Mouse (Mus musculus) WW6 (cell line): ENCODE results near the gene Emc4.

Experiments used
- DNase-seq: peaks from one replicate; pipeline ENCODE4 v3.0.0-alpha.2; 2013; ENCODE audit warnings: low read depth, low spot score

Emc4 gene

DNA sequence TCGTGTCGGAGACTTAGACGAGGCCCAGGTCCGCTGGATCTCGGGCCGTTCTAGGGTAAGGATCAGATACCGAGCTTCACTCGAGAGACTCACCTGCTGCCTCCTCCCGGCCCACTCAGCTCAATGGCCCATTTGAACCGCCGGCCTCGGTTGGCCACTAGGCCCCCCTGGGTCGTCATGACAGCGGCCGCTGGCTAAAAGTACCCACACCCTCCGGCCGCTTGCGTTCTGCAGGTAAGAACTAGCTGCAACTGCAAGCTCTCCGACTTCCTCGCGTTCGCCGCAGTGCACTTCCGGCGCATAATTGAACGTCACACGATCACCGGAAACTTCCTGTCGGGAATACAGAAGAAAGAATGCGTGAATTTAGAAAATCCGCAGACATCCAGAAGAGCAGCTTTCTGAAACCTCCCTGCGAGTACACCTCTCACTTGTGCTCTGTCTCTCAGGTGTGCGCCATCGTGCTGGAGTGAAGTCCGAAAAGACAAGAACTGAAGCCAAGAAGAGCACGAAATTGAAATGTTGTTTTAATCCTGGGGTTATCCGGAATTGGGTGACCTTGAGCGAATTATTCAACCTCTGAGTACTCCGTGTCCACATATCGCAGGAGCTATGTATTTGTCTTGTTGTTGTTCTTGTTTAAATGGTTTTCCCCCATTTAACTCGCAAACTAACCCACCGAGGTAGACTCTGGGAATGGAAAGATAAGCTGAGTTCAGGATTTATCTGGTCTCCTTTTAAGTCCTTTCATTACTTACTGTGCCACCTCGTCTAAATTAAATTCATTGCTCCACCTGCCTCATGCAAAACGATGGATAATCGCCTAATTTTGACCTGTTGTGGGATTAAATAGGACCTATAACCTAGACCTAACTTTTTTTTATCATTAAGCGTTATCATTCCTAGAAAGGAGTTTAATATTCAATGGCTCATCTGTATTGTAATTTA, at the start of gene Emc4:
TSS of gene Emc4 (minus strand) at position 302 of the 948 bp plus-strand sequence.
- DNase-seq = peak; percentile 86

- DNase-seq = no peak
Measured at GRCm38 (mm10) chr2:112407030-112407429, 39.2 kb upstream of the Emc4 start.

DNA sequence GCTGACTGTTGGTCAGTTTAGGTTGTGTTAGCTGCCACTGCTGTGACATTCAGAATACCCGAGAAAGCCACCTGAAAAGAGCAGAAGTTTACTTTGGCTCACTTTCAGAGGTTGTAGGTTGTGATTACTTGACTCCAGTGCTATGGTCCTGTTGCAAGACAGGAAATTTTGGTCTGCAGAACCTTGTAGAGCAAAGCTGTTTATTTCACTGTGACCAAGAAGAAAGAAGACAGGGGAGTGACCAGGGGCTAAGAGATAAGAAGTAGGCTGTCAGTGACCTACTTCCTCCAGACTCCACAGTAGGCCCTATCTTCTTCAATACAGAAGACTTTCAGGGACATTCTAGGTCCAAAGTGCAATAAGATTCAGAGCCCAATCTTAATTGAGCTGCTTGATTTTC, 28.8 kb upstream of the Emc4 start:
- no peak for DNase-seq

- no peak for DNase-seq
Measured at GRCm38 (mm10) chr2:112393958-112394357, 26.1 kb upstream of the Emc4 start.

DNA sequence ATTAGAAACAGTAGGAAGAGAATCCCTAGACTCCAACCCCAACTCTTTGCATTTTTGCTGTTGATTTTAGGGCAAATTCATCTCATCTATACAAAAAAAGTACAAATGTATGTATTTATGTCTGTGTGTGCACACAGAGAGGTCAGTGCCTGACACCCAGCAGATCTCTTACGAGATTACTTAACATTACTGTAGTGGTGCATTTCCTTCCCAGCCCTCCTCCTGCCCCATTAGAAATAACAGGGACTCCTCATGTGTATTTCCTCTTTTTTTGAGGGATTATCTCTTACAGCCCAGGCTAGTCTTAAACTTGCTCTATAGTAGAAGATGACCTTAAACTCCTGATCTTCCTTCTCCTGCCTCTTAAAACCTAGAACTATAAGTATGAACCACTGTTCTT, 24.9 kb upstream of the Emc4 start:
- DNase-seq = no peak

DNA sequence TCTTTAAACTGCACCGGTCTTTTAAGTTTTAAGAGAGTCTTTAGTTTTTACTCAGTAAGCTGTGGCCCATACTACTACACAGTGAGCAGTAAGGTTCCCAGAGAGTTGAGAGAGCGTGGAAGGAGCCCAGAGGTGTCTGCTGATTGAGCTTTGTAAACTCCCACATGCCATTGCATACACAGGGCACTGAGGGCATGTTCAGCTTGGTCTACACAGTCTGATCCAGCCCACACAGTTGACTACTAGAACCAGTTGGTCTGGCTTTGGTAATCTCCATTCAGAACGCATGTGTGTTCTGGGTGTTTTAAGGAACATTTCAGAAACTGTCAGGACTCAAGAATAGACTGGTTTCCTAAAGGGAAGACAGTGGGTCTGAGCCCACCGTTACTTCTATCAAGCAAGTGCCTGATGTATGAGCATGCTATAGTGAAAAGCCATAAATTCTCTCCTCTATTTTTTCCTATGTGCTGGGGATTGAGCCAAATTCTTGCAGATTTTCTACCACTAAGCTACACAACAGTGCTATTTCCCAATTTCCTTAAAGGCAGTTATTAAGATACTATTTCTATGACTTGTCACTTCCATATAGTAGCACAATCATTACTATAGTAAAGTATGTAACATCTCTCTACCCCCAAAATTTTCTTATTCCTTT, 23.6 kb upstream of the Emc4 start:
- no peak for DNase-seq

- no peak for DNase-seq
Measured at GRCm38 (mm10) chr2:112390843-112391242, 23.0 kb upstream of the Emc4 start.

DNA sequence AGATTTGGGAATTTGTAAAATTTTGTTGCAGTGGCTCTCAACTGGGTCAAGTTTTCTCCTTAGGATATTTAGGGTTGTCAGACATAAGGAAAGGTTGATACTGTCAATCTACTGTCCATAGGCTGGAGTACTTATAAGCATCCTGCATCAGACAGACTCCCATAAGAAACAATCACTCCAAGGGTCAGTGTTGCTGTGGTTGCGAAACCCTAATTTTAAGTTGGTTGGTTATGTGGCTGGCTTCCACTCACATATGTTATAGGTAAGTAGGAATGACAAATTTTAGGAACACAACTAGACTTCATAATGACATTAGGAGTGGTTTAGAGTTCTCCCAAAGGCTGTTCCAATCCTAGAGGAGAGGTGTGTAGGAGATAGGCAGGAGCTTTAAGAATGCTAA, 13.4 kb upstream of the Emc4 start:
- DNase-seq = no peak

- DNase-seq = no peak
Measured at GRCm38 (mm10) chr2:112380131-112380530, 12.3 kb upstream of the Emc4 start.

DNA sequence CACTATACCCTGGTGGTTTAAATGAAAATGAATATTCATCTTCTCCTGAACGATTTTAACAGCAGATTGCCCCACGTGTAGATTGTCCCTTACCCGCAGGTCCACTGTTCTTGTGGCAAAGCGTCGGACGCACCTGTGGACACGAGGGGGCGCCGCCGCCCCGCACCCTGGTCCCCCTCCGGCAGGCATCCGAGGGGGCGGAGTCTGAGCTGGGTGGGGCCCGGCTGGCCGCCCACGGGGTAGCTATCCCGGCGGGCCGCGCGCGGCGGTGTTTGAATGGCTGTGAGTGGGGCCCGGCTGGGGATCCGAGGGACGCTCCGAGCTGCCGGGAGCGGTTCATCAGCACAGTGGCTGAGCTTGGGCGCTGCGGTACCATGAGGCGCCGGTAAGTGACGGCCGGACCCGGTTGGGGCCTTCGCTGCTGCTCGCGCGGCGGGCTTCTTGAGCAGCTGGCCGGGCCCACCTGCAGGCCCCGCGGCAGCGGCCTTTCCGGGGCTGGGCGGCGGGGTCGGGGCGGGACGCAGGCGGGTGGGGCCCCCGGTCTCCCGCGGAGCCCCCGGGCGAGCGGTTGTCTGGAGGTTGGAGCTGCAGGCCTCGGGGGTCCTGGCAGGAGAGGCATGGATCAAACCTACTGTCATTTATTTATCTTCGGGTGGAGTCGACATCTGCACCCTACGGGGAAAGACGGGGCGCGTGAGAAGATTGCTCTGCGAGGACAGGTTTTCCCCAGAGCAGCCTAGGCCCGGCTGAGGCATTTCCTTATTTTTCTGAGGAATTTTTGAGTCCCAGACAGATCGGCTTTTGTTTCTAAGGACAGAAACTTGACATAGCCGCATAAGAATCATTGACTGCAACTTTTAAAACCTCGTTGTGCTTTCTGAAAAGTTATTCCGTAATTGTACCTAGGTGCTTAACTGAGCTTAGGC, 11.4 kb upstream of the Emc4 start, which contains the start of gene Katnbl1:
TSS of gene Katnbl1 (plus strand) at position 239 of the 926 bp plus-strand sequence.
- peak; percentile 82 for DNase-seq

GRCm38 (mm10) chr2:112374610-112375009, 6.8 kb upstream of the Emc4 start:
- no peak for DNase-seq

GRCm38 (mm10) chr2:112373141-112373540, 5.3 kb upstream of the Emc4 start:
- no peak for DNase-seq

DNA sequence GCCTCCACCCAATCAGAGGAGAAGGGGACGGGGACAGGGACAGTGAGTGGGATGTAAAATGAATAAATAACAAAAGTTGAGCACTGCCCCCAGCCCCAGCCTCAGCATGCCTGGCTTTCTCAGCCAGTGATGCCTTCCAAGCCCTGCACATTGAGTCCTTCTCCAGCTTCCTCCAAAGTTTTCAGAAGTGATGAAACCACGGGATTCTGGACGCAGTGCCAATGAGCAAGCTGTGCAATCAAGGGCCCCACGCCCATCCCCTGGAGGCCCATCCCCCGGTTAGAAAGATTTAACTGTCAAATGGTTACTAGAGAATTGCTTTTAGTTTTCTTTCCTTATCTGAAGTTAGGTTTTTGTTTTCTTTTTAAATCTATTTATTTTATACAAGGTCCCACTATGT, 2.1 kb upstream of the Emc4 start:
- DNase-seq = no peak

GRCm38 (mm10) chr2:112367222-112367621, 605 bp downstream of the Emc4 start:
- no peak for DNase-seq

- DNase-seq = no peak
Measured at GRCm38 (mm10) chr2:112360781-112361169, 7.1 kb downstream of the Emc4 start.

DNA sequence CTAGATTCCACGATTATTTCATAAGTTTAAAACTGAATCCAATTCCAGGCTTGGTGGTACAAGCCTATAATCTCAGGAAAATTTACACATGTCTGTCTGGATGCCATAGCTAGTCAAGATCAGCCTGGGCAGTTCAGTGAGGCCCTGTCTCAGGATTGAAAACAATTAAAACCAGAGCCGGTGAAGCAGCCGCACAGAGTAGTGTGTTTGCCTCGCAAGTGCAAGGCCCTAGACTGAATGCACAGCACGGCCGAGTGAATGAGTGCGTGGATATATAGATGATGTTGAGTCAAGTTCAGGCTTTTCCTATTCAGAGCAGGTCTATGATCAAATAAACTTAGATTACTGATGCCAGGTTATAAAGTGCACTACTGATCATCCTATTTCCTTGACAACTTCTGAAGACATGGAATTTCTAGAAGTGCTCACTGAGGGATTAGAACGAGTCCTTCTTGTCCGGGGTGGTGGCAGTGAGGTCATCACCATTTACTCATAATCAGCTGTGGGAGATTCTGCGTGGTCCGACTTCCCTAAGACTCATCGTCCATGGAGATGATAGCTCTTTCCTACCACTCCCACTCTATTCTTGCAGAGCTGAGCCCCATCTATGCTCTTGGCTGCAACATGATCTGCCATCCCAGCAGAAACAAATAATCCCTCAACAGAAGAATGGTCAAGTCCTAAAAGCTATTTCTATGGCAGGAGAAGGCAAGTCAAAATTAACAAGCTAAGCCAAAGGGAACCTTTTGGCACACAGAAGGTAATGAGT, 7.6 kb downstream of the Emc4 start:
- no peak for DNase-seq

DNA sequence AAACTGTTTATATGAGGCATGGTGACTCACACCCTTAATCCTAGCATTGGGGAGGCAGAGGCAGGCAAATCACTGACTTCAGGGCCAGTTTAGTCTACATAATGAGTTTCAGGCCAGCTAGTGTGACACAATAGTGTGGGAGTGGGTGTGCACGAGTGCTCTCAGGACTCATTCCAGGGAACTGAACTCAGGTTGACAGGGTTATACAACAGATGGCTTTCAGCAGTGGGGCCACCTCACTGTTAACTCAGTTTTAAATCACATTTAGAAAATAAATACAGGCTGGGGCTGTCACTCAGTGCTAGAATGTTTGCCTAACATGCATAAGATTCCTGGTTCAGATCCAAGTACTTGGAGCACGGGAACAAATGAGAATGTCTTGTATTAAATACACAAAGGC, 8.2 kb downstream of the Emc4 start:
- DNase-seq = no peak

DNA sequence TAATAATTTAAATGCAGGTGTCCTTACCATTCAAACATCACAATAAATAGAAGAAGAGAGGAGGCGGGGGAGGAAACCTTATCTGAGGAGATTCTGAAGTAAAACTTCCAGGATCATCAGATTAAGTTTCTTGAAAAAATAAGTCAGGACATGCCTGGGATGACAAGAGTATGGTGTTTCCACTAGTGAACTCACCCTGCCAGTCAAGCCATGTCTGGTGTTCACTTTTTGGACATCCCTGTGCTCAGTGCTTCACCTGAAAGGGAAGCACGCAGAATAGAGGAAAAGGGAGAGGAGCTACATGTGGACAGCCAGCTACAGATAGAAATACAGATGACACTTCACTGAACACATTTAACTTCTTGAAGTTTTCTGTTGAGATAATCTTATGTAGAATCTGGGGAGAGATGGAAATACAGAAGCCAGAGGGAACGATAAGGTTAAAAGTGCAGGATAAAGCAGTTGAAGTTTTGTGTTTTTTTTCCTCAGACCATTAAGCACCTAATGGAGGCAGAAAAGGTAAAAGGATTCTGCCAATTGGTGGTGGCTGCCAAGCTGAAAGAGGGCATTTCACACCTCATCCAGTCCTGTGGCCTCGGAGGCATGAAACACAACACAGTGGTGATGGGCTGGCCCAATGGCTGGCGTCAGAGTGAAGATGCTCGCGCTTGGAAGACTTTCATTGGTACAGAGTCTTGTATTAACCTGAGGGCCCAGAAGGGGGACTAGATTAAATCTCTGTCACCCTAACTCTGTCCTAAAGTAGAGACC, 14.0 kb downstream of the Emc4 start:
- no peak for DNase-seq

DNA sequence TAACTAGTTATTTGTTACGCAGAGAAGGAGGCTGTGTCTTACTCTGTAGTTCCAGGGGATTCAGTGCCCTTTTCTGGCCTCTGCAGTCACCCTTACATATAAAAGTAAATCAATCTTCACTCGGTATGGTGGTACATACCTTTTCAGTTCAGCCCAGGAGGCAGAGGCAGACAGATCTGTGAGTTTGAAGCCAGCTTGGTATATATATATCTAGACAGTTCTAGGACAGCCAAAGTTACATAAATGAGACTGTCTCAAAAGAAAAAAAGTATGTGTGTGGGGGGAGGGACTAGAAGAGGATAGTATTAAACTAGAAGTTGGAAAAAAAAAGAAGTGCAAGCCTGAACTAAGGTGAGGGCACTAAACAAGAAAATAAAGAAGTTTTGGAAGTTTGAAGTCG, 19.6 kb downstream of the Emc4 start:
- DNase-seq = no peak

DNA sequence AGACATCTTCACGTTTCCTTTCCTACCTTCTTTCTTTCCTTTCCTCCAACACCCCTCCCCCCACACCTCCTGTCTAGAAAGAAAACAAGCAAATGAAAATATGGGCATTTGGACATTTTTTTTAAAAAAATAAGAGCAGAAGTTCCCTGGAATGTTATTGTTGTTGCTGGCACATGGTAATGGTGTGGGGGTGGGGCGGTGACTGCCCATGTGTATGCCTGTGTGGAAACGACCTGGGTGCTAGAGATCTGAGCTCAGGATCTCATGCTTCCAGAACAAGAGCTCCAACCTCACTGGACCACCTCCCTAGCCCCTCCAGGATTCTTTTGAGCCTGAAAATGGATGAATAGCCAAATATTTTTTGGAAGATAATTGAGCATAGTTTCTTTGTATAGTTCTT, 26.7 kb downstream of the Emc4 start:
- no peak for DNase-seq
